Mouse (Mus musculus): Measurements from ENCODE around the gene Brd3.

The Brd3 gene

GRCm38 (mm10) chr2:27401544-27401943 is 105.9 kb downstream of the Brd3 start:
- DNase-seq (ENCODE audit: low spot score in 2 of 2): no peak

GRCm38 (mm10) chr2:27400083-27400482 is 107.4 kb downstream of the Brd3 start:
- DNase-seq (ENCODE audit: low spot score in 2 of 2): no peak

- no peak for DNase-seq (ENCODE audit: low spot score in 2 of 2)
Measured at GRCm38 (mm10) chr2:27396656-27397440, 110.6 kb downstream of the Brd3 start.

Measured in frontal cortex, postnatal 36 days (tissue).